Mouse (Mus musculus) liver, embryonic 11.5 days (tissue): ENCODE data around the gene Cyp2c23. TPM values are rescaled to one million over a fixed set of nuclear protein-coding genes. Genes with fewer than 3 reads are reported as not detected.

ENCODE experiments used
- ATAC-seq: fragments of 200-750 bp; cut with Nextera tagmentation; replicated peaks from 2 replicates; pipeline ENCODE4 v1.8.0; 2017; ENCODE audit warnings: moderate number of reproducible peaks, mild to moderate bottlenecking, moderate TSS enrichment, moderate library complexity; ENCODE audit not compliant: low FRiP score
- DNase-seq: peaks from one replicate; pipeline ENCODE4 v3.0.0-alpha.2; 2017; ENCODE audit warnings: low spot score
- H3K27ac ChIP-seq: fragments of 300-500 bp; sonication (generic); 2 replicates; pipeline ENCODE4 v1.5.1; 2014; ENCODE audit warnings: mild to moderate bottlenecking, low read depth, low read length, control low read depth
- H3K27me3 ChIP-seq: fragments of 300-500 bp; sonication (generic); replicated peaks from 2 replicates; pipeline ENCODE4 v1.6.1; 2014; ENCODE audit warnings: low read length, mixed read lengths; ENCODE audit not compliant: control insufficient read depth, insufficient read depth
- H3K36me3 ChIP-seq: fragments of 300-500 bp; sonication (generic); 2 replicates; pipeline ENCODE4 v1.6.1; 2014; ENCODE audit warnings: mild to moderate bottlenecking, low read length, moderate library complexity, mixed read lengths; ENCODE audit not compliant: control insufficient read depth, insufficient read depth
- H3K4me1 ChIP-seq: fragments of 300-500 bp; sonication (generic); replicated peaks from 2 replicates; pipeline ENCODE4 v1.6.1; 2014; ENCODE audit warnings: low read length, mixed read lengths; ENCODE audit not compliant: control insufficient read depth, insufficient read depth
- H3K4me2 ChIP-seq: fragments of 300-500 bp; sonication (generic); 2 replicates; pipeline ENCODE4 v1.6.1; 2014; ENCODE audit warnings: mild to moderate bottlenecking, control low read depth, moderate library complexity
- H3K4me3 ChIP-seq: fragments of 300-500 bp; sonication (generic); 2 replicates; pipeline ENCODE4 v1.5.1; 2014; ENCODE audit warnings: low read depth, low read length, control low read depth
- H3K9ac ChIP-seq: fragments of 300-500 bp; sonication (generic); 2 replicates; pipeline ENCODE4 v1.6.1; 2014; ENCODE audit warnings: low read depth, low read length, control low read depth
- H3K9me3 ChIP-seq: fragments of 300-500 bp; sonication (generic); 2 replicates; pipeline ENCODE4 v1.6.1; 2016; ENCODE audit warnings: low read length, inconsistent platforms, mixed read lengths; ENCODE audit not compliant: control insufficient read depth
- WGBS: fragments of 180-500 bp; shearing (Covaris S2); extraction: QIAGEN DNeasy Blood & Tissue Kit; methylation state at CpG from one replicate; pipeline ENCODE4 v1.1.7; 2014; 5-methylcytosine and 5-hydroxymethylcytosine counted together
- polyA plus RNA-seq: library from polyadenylated mRNA; unstranded; fragments of >200 nt; fragmentation: Nextera tagmentation; extraction: Ambion mirVana; gene quantifications from 2 replicates; pipeline ENCODE4 v1.2.1, GENCODE M21; 2014

Cyp2c23 gene
- polyA plus RNA-seq, 1 experiment from 2014 or later = 5.1 TPM

- no peaks in the 10 kb centered on the region for H3K9me3 ChIP-seq
- no peaks in the 10 kb centered on the region for H3K27me3 ChIP-seq
- no peak overlapping the region for H3K9ac ChIP-seq
- DNase-seq (peak; percentile 59), ATAC-seq (no peak)
- H3K36me3 ChIP-seq = no peaks in the 10 kb centered on the region
- 25% methylated on average over 2 of the region's 2 CpGs for WGBS
- H3K4me1 ChIP-seq = no peaks in the 10 kb centered on the region
- H3K27ac ChIP-seq = no peak overlapping the region
- no peak overlapping the region for H3K4me2 ChIP-seq
- H3K4me3 ChIP-seq = no peak overlapping the region
These were observed 69.8 kb downstream of the Cyp2c23 start for GRCm38 (mm10) chr19:43959162-43959561.

GRCm38 (mm10) chr19:43957881-43958280, 71.1 kb downstream of the Cyp2c23 start:
- ATAC-seq (no peak), DNase-seq (no peak)
- Histone ChIP-seq H3K36me3 (no peaks in the 10 kb centered on the region), H3K9ac (no peak overlapping the region), H3K9me3 (no peaks in the 10 kb centered on the region), H3K4me2 (no peak overlapping the region), H3K4me1 (no peaks in the 10 kb centered on the region), H3K27ac (no peak overlapping the region), H3K27me3 (no peaks in the 10 kb centered on the region), H3K4me3 (no peak overlapping the region)
- 85% methylated on average over 4 of the region's 4 CpGs for WGBS

- Histone ChIP-seq H3K9ac (no peak overlapping the region), H3K27me3 (no peaks in the 10 kb centered on the region), H3K4me1 (no peaks in the 10 kb centered on the region), H3K4me2 (no peak overlapping the region), H3K27ac (no peak overlapping the region), H3K9me3 (no peaks in the 10 kb centered on the region), H3K4me3 (no peak overlapping the region), H3K36me3 (no peaks in the 10 kb centered on the region)
- 29% methylated on average over 4 of the region's 4 CpGs for WGBS
- ATAC-seq (no peak), DNase-seq (no peak)
These were observed 71.6 kb downstream of the Cyp2c23 start for GRCm38 (mm10) chr19:43957402-43957801.

GRCm38 (mm10) chr19:43955266-43955665, 73.7 kb downstream of the Cyp2c23 start:
- no peak overlapping the region for H3K4me2 ChIP-seq
- WGBS = 68% methylated on average over 5 of the region's 5 CpGs
- ATAC-seq = no peak

More at GRCm38 (mm10) chr19:43955266-43955665, 73.7 kb downstream of the Cyp2c23 start:
- no peak overlapping the region for H3K27ac ChIP-seq
- H3K36me3 ChIP-seq = no peaks in the 10 kb centered on the region
- H3K9ac ChIP-seq = no peak overlapping the region
- no peaks in the 10 kb centered on the region for H3K4me1 ChIP-seq
- DNase-seq = no peak
- H3K27me3 ChIP-seq = no peaks in the 10 kb centered on the region
- no peak overlapping the region for H3K4me3 ChIP-seq
- H3K9me3 ChIP-seq = no peaks in the 10 kb centered on the region

Other genes with a start within 250 kb of the Cyp2c23 start
- gene Abcc2, start 247.0 kb downstream of the Cyp2c23 start, polyA plus RNA-seq = 4.5 and 5.1 TPM in 2 replicates
- 7.5 and 8.7 TPM in 2 replicates for gene Dnmbp, start 89.0 kb downstream of the Cyp2c23 start, polyA plus RNA-seq
- 53.7 and 53.9 TPM in 2 replicates for gene Cpn1, start 42.7 kb downstream of the Cyp2c23 start, polyA plus RNA-seq
- 22.4 and 24.2 TPM in 2 replicates for gene Erlin1, start 40.6 kb upstream of the Cyp2c23 start, polyA plus RNA-seq
- gene Chuk, start 78.3 kb upstream of the Cyp2c23 start, polyA plus RNA-seq = 42.2 and 44.4 TPM in 2 replicates
- gene Cwf19l1, start 106.7 kb upstream of the Cyp2c23 start, polyA plus RNA-seq = 39.7 and 42.3 TPM in 2 replicates
- 83.3 and 93.0 TPM in 2 replicates for gene Bloc1s2, start 117.2 kb upstream of the Cyp2c23 start, polyA plus RNA-seq
- not detected in 2 replicates for gene Pkd2l1, start 163.2 kb upstream of the Cyp2c23 start, polyA plus RNA-seq
- not detected in 2 replicates for gene Scd3, start 174.1 kb upstream of the Cyp2c23 start, polyA plus RNA-seq